In genomic region chr6:127614083-127614984, GRCm38 (mm10) we compare ENCODE assay signal across 8 mouse cellular contexts. TPM values are rescaled to one million over a fixed set of nuclear protein-coding genes. Genes with fewer than 3 reads are reported as not detected.
DNase-seq lines count a peak whose midpoint lies in the region; ATAC-seq and TF ChIP-seq lines count a peak whose summit lies in the region.

No protein-coding gene starts in this region.

- WGBS in liver, embryonic 16.5 days (ENCODE audit: insufficient replicate concordance) = 65% methylated on average over 13 of the region's 13 CpGs
- 32% methylated on average over 13 of the region's 13 CpGs for WGBS in lung, embryonic 14.5 days

- TF ChIP-seq CTCF in lung, embryonic 14.5 days (IDR thresholded peaks at IDR 0.05; ENCODE audit: low read depth) = no peak

- no peak overlapping the region for H3K9ac ChIP-seq in liver, embryonic 16.5 days (ENCODE audit: low read depth, low read length)
- H3K9ac ChIP-seq in lung, embryonic 14.5 days = no peak overlapping the region

- H3K9me3 ChIP-seq in liver, embryonic 16.5 days (replicated peaks; ENCODE audit: control insufficient read depth, low read length) = no peaks in the 10 kb centered on the region
- no peaks in the 10 kb centered on the region for H3K9me3 ChIP-seq in lung, embryonic 14.5 days (ENCODE audit: low read depth, low read length)

- intact Hi-C loops in gastrocnemius, postnatal 14 days (cut with DNase I; ENCODE audit: low total_unique reads) = no loop called here

- H3K4me3 ChIP-seq in liver, embryonic 16.5 days (ENCODE audit: low read depth, low read length) = no peak overlapping the region
- no peak overlapping the region for H3K4me3 ChIP-seq in lung, embryonic 14.5 days (ENCODE audit: low read depth, low read length)

- DNase-seq in liver = no peak
- peak; percentile 53 for DNase-seq in gastrocnemius, postnatal 14 days
- DNase-seq in lung, embryonic 14.5 days = peak; percentile 95
- DNase-seq in spleen, postnatal 14 days (ENCODE audit: low spot score in 2 of 2) = peak; percentile 24 to 37
- no peak for DNase-seq in cerebellum, adult 11-12 months
- no peak for DNase-seq in layer of hippocampus, adult 18-20 months (ENCODE audit: low spot score in 2 of 2)
- DNase-seq in frontal cortex, postnatal 36 days (ENCODE audit: low spot score in 2 of 2) = no peak

- no peaks in the 10 kb centered on the region for H3K4me1 ChIP-seq in liver, embryonic 16.5 days (ENCODE audit: control insufficient read depth, low read depth, low read length)
- H3K4me1 ChIP-seq in lung, embryonic 14.5 days (ENCODE audit: insufficient read depth) = peaks cover 10% of the 10 kb centered on the region; the same call in 1 of the 2 replicates

- no peak overlapping the region for H3K27ac ChIP-seq in liver, embryonic 16.5 days (ENCODE audit: low read length)
- H3K27ac ChIP-seq in lung, embryonic 14.5 days (ENCODE audit: low read depth) = peak overlapping the region; percentile 42

- H3K27me3 ChIP-seq in liver, embryonic 16.5 days (ENCODE audit: control insufficient read depth, insufficient read depth, low read depth, low read length) = no peaks in the 10 kb centered on the region
- no peaks in the 10 kb centered on the region for H3K27me3 ChIP-seq in lung, embryonic 14.5 days (ENCODE audit: insufficient read depth, low read length)

- ATAC-seq in liver, embryonic 16.5 days (ENCODE audit: low read depth) = 0 out of 2 replicates have a peak, but pooled peaks have one; percentile 11
- peak; percentile 84 for ATAC-seq in lung, embryonic 14.5 days (ENCODE audit: insufficient read depth)

- no peaks in the 10 kb centered on the region for H3K36me3 ChIP-seq in liver, embryonic 16.5 days (ENCODE audit: control insufficient read depth, insufficient read depth)
- no peaks in the 10 kb centered on the region for H3K36me3 ChIP-seq in lung, embryonic 14.5 days (ENCODE audit: insufficient read depth)

- H3K4me2 ChIP-seq in liver, embryonic 16.5 days (ENCODE audit: low read depth, low read length) = no peak overlapping the region
- H3K4me2 ChIP-seq in lung, embryonic 14.5 days = 0 out of 2 replicates have a peak overlapping the region, but pooled peaks have one; percentile 7

RNA-seq across cellular contexts. Expression of gene Cracr2a, which starts 53.2 kb away (rescaled TPM):
- polyA plus RNA-seq in liver, embryonic 16.5 days (2015; fragmentation: Nextera tagmentation; extraction: Ambion mirVana) = 1.2 and 1.3 TPM in 2 replicates
- under 1 TPM; 0.42 to 0.94 TPM for total RNA-seq in gastrocnemius, postnatal 14 days (2021)
- 2.8 and 3.8 TPM in 2 replicates for polyA plus RNA-seq in lung, embryonic 14.5 days (2014; fragmentation: Nextera tagmentation; extraction: Ambion mirVana)
- total RNA-seq in layer of hippocampus, adult 18-20 months (2021) = 1 to 10 TPM; 1.5 to 3.0 TPM

Comparison
In these comparisons a context has a peak if more than half of its experiments do, and no peak if none do; other contexts are left out.
1. DNase-seq: peak in gastrocnemius, postnatal 14 days (single experiment), lung, embryonic 14.5 days (single experiment) and spleen, postnatal 14 days (2 of 2); none in liver (single experiment), cerebellum, adult 11-12 months (single experiment), layer of hippocampus, adult 18-20 months (0 of 2) and frontal cortex, postnatal 36 days (0 of 2).